Mouse (Mus musculus) kidney, adult 8-10 months (tissue): ENCODE results near the gene Olfr1062.
"Not testable (repeated sequence)": the region's sequence is repeated elsewhere in the genome, so short reads cannot be mapped to it uniquely, and the experiment has no call there.

ENCODE experiments used
- DNase-seq, 2 experiments: peaks; one replicate each; pipeline ENCODE4 v3.0.0; 2022

The Olfr1062 gene

DNA sequence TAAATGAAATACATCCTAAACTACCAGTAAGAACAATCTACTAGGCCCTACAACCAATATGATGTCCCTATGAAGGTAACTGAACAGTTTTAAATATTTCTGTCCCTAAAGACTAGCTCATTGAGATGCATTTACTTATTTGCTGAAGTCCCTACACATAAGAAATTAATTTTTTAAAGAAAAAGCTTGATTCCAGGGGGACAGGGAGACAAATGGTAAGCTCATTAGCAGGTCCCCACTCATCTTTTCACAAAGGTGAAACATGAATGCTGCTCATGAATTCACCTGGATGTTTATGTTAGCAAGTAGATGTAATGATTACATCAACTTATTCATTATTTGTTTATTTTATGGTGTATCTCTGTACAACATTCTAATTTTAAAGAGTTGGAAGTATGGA, at the start of gene Olfr1062:
Gene Olfr1062, minus strand, starts transcription at position 101 of the 400 bp plus-strand sequence.
- DNase-seq = not testable (repeated sequence)

DNA sequence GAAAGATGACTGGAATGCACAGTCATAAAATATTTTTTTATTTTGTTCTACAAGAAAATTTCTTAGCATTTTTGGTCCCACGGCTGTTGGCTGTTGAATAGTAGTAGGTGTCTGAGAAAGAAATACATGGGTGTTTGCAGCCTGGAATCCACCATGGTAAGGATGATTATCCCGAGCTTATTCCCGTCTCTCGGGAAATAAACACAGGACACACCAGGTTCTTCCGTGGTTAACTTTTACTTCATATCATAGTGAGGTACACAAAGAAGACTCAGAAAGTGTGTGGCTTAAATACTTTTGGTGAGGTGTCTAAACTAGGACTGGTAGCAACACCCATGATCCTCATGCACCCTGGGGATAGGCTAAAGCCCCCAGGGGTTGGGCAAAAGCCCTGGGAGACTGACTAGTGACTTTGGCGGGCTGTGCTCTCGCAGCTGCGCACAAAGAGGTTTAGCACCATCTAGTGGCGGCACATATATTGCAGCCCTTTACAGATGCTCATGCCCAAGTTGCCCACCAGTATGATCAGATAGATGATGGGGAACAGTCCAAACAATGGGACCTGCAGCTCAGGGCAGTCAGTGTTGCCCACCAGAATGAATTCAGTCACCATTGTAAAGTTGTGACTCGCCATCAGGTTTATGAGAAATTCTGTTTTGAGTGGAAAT, 38.0 kb upstream of the Olfr1062 start:
- peak in 1 of 2 experiments; percentile 44 for DNase-seq

DNA sequence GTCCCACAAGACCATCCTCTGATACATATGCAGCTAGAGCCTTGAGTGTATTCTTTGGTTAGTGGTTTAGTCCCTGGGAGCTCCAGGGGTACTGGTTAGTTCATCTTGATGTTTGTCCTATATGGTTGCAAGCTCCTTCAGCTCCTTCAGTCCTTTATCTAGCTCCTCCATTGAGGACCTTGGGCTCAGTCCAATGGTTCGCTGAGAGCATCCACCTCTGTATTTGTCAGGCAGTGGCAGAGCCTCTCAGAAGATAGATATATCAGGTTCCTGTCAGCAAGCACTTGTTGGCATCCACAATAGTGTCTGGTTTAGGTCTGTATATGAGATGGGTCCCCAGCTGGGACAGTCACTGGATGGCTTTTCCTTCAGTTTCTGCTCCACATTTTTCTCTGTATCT, 33.9 kb upstream of the Olfr1062 start:
- DNase-seq = no peak

DNA sequence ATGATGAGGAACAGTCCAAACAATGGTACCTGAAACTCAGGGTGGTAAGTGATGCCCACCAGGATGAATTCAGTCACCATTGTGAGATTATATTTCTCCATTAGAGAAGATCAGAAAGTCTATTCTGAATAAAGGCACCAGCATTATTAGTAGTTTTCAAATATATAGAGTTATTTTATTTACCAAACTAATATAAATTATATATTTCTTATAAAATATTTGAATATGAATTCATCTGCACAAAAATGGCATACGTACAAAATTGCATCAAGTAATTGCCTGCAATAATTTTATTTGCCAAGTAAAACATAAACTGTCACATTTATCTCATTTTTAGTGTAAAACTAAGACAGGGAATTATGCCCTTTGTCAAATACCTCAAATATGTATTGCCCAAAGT, 29.6 kb upstream of the Olfr1062 start, which contains the start of gene Olfr1066:
Gene Olfr1066, minus strand, starts transcription at position 101 of the 400 bp plus-strand sequence.
- DNase-seq = no peak

DNA sequence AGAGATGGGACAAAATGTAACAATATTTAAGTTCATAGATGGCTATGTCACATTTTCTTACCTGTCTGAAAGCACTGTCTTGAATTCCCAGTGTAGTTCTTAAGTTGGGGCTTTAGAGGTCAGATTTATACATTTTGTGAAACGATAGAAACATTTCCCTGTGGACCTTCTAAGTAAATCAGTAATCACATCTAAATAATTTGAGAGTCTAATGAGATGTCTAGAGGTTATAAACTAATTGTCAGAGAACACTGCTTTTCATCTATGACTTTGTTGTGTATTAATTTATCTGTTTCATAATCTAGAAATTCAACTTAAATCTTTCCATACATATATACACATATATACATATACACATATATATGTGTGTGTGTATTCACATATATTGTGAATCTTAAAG, 23.9 kb upstream of the Olfr1062 start, which contains the start of gene Olfr1065:
Gene Olfr1065, minus strand, starts transcription at position 101 of the 400 bp plus-strand sequence.
- DNase-seq = not testable (repeated sequence)

DNA sequence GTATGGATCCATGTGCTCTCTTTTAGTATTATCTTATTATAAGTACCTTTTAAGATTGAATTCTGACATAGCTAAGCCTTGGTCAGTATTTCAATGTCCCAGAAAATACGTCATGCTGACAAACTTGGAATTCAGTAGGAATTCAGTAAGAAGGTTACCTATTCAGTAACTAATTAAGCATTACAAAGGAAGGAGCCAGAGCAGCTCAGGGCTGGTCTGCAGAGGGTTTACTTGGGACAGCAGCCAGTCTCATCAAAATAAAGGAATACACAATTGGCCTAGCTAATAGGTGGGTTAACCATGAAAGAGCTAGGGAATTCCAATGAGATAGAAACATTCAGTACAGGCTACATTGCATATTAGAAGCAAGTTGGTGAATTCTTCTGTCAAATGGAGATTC, 15.6 kb upstream of the Olfr1062 start:
- peak in 1 of 2 experiments; percentile 0 for DNase-seq

DNA sequence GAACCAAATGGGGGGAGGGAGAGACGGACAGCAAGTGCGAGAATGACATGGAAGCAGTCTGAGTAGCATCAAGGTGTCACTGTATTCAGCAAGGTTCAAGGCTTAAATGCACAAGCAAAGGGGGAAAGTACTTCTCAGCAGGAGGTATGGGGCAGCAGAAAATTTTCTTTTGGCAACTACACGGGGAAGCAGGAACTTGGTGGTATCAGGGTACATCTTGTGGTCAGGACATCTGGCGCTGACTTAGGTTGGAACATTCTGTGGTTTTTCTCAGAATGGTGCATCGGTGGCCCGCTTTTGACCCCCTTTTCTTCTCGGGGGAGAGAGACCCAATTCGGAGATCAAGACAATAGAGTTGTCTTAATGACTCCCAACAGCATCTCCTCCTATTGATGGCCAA, 2.0 kb upstream of the Olfr1062 start:
- DNase-seq = not testable (repeated sequence)

DNA sequence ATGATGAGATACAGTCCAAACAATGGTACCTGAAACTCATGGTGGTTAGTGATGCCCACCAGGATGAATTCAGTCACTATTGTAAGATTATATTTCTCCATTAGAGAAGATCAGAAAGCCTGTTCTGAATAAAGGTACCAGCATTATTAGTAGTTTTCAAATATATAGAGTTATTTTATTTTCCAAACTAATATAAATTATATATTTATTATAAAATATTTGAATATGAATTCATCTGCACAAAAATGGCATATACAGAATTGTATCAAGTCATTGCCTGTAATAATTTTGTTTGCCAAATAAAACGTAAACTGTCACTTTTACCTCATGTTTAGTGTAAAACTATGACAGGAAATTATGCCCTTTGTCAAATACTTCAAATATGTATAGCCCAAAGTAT, 12.6 kb downstream of the Olfr1062 start, which contains the start of gene Olfr1061:
Gene Olfr1061, minus strand, starts transcription at position 101 of the 400 bp plus-strand sequence.
- DNase-seq = no peak

DNA sequence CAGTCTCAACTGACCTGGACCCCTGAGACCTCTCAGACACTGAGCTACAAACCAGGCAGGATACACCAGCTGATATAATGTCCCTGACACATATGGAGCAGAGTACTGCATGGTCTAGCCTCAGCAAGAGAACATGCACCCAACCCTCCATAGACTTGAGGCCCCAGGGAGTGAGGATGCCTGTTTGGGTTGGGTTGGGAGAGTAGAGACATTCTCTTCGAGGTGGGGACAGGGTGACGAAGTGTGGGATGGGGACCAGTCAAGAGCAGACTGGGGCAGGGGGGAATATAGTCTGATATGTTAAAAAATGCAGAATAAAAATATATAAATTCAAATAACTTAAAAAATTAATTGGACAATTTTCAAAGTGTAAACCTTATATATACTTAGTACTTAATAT, 31.4 kb downstream of the Olfr1062 start:
- no peak for DNase-seq

DNA sequence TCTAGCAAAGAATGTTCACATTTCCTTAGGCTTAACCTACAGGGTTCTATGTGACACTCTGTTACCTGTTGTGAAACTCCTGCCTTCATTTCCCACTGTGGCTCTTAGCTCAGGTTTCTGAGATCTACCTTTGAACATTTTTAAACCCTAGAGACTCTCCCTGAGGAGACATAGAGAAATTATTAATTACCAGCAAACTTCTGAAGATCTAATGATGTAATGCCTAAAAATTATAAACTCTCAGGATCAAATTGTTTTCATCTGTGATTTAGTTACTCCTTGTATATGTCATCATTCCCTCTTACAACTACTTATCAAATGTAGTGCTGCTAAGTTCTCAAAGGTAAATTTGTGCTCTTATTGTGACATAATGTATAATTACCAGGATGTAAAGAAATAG, 38.1 kb downstream of the Olfr1062 start, which contains the start of gene Olfr1058:
Gene Olfr1058, minus strand, starts transcription at position 101 of the 400 bp plus-strand sequence.
- not testable (repeated sequence) for DNase-seq

DNA sequence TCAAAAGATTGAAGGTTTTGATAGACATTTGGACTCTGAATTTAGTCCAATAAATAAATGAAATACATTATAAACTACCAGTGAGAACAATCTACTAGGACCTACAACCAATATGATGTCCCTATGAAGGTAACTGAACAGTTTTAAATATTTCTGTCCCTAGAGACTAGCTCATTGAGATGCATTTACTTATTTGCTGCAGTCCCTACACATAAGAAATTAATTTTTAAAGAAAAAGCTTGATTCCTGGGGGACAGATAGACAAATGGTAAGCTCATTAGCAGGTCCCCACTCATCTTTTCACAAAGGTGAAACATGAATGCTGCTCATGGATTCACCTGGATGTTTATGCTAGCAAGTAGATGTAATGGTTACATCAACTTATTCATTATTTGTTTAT, 48.3 kb downstream of the Olfr1062 start, which contains the start of gene Olfr1057:
Gene Olfr1057, minus strand, starts transcription at position 101 of the 400 bp plus-strand sequence.
- DNase-seq = no peak
